Mouse (Mus musculus) forebrain, embryonic 12.5 days (tissue): Measurements from ENCODE around the gene Nfe2l3. TPM values are rescaled to one million over a fixed set of nuclear protein-coding genes. Genes with fewer than 3 reads are reported as not detected.
"Not testable (repeated sequence)": the region's sequence is repeated elsewhere in the genome, so short reads cannot be mapped to it uniquely, and the experiment has no call there.

Experiments
- ATAC-seq: fragments of 200-750 bp; cut with Nextera tagmentation; 2 replicates; pipeline ENCODE4 v1.8.0; 2017; ENCODE audit warnings: moderate TSS enrichment; ENCODE audit not compliant: low FRiP score
- H3K27ac ChIP-seq: fragments of 300-500 bp; sonication (generic); 2 replicates; pipeline ENCODE4 v1.5.1; 2016; ENCODE audit warnings: mild to moderate bottlenecking
- H3K27me3 ChIP-seq: fragments of 300-500 bp; sonication (generic); 2 replicates; pipeline ENCODE4 v1.6.1; 2016; ENCODE audit warnings: mild to moderate bottlenecking
- H3K36me3 ChIP-seq: fragments of 300-500 bp; sonication (generic); replicated peaks from 2 replicates; pipeline ENCODE4 v1.6.1; 2016; ENCODE audit warnings: mild to moderate bottlenecking
- H3K4me1 ChIP-seq: fragments of 300-500 bp; sonication (generic); 2 replicates; pipeline ENCODE4 v1.6.1; 2016
- H3K4me2 ChIP-seq: fragments of 300-500 bp; sonication (generic); 2 replicates; pipeline ENCODE4 v1.6.1; 2016; ENCODE audit warnings: mild to moderate bottlenecking, moderate library complexity
- H3K4me3 ChIP-seq: fragments of 300-500 bp; sonication (generic); replicated peaks from 2 replicates; pipeline ENCODE4 v1.5.1; 2016; ENCODE audit warnings: mild to moderate bottlenecking
- H3K9ac ChIP-seq: fragments of 300-500 bp; sonication (generic); 2 replicates; pipeline ENCODE4 v1.6.1; 2016; ENCODE audit warnings: mild to moderate bottlenecking
- H3K9me3 ChIP-seq: fragments of 300-500 bp; sonication (generic); 2 replicates; pipeline ENCODE4 v1.6.1; 2016
- WGBS: fragments of 180-500 bp; shearing (Covaris S2); methylation state at CpG from one replicate; pipeline ENCODE4 v1.1.7; 2016; 5-methylcytosine and 5-hydroxymethylcytosine counted together
- polyA plus RNA-seq: library from polyadenylated mRNA; unstranded; fragments of >200 nt; fragmentation: Nextera tagmentation; extraction: Ambion mirVana; gene quantifications from 2 replicates; pipeline ENCODE4 v1.2.1, GENCODE M21; 2016

The Nfe2l3 gene
- polyA plus RNA-seq, 1 experiment from 2014 or later = 2.3 TPM

DNA sequence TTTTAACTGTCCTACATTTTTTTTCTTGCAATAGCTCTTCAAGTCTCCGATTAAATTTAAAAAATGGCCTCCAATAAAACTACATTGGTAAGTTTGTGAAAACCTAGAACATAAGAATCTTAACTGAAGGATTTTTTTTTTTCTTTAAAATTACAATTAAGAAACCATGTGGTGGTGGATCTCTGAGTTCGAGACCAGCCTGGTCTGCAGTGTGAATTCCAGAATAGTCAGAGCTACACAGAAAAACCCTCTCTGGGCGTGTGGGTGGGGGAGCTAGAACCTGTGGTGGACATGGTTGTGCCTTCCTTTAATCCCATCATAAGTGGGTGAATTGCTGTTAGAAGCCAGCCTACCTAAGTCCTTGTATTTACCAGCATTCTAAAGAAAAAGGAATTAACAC, 39.3 kb downstream of the Nfe2l3 start:
- Histone ChIP-seq H3K9ac (peak overlapping the region; percentile 100), H3K4me3 (peak overlapping the region; percentile 91), H3K36me3 (peaks cover 46% of the 10 kb centered on the region), H3K9me3 (no peaks in the 10 kb centered on the region), H3K4me2 (peak overlapping the region; percentile 73), H3K4me1 (peaks cover 33% of the 10 kb centered on the region), H3K27me3 (no peaks in the 10 kb centered on the region), H3K27ac (peak overlapping the region; percentile 48; the same call in 1 of the 2 replicates)
- 23% methylated on average over 3 of the region's 3 CpGs for WGBS
- no peak for ATAC-seq

DNA sequence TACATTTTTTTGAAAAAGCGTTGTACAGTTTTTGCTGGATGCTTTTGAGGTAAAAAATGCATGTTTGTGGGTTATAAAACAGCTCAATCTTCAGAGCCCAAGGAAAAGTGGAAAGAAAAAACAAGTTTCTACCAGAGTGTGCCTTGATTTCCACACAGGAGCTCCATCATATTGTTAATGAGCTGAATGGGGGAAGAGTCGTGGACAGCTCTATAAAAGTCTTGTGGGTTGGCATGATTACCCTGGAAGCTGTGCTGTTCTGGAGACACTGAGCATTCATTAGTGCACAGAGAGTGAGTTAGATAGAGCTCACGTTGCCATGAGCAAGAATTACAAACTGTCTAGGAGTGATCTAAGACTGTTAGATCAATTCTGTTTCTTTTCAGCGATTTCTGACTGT, 39.7 kb downstream of the Nfe2l3 start:
- Histone ChIP-seq H3K9ac (peak overlapping the region; percentile 100), H3K4me1 (peaks cover 29% of the 10 kb centered on the region), H3K27me3 (no peaks in the 10 kb centered on the region), H3K4me2 (peak overlapping the region; percentile 73), H3K4me3 (peak overlapping the region; percentile 91), H3K36me3 (peaks cover 46% of the 10 kb centered on the region), H3K9me3 (no peaks in the 10 kb centered on the region), H3K27ac (peak overlapping the region; percentile 47; the same call in 1 of the 2 replicates)
- WGBS = 48% methylated on average over 4 of the region's 4 CpGs
- ATAC-seq = no peak

DNA sequence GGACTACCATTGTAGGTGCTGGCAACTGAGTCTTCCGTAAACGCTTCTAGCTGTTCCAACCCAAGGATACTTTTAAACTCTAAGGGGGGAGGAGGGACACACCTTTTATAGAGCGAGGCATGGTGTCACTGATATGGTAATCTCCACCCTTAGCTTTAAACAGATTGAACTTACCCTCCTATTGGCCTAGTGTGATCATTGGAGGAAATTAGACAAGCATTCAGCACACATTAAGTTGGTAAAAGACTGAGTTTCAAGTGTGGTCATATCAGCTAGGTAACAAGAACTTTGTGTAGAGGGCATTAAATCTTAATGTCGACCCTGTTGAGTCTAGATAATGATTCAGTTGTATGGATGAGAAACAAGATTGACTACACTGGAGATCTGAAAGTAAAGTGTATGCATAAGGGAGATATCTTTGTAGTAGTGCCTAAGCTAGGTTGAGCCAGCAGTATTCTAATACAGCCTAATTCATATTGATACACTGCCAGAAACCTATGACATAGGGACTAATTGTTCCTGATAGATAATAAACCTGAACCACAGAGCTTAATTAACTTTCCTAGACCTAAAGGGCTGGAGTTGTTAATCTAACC, 46.8 kb downstream of the Nfe2l3 start:
- H3K4me1 ChIP-seq = 0 out of 2 replicates have a peak, but pooled peaks cover 5% of the 10 kb centered on the region
- no peaks in the 10 kb centered on the region for H3K27me3 ChIP-seq
- no peak overlapping the region for H3K27ac ChIP-seq
- ATAC-seq = no peak
- 96% methylated on average over 4 of the region's 4 CpGs for WGBS
- no peak overlapping the region for H3K9ac ChIP-seq
- no peak overlapping the region for H3K4me3 ChIP-seq
- peaks cover 77% of the 10 kb centered on the region for H3K36me3 ChIP-seq
- H3K4me2 ChIP-seq = no peak overlapping the region
- H3K9me3 ChIP-seq = no peaks in the 10 kb centered on the region

DNA sequence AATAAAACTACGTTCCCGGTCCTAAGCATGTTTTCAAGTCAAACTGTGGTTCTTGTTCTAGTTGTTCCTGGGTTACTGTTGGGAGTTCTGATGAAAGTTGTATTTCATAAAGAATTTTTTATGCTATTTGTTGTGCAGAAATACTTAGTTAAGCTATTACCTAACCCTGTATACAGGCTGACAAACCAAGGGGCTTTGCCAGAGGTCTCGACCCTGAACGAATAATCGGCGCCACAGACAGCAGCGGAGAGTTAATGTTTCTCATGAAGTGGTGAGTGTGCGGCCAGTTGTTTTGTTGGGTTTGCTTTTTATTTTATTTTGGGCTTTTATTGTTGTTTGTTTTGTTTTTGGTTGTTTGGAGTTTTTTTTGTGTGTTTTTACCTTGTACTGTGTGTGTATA, 49.1 kb downstream of the Nfe2l3 start:
- no peaks in the 10 kb centered on the region for H3K4me1 ChIP-seq
- 94% methylated on average over 8 of the region's 8 CpGs for WGBS
- ATAC-seq = no peak
- H3K4me3 ChIP-seq = no peak overlapping the region
- no peak overlapping the region for H3K9ac ChIP-seq
- no peak overlapping the region for H3K4me2 ChIP-seq
- H3K27me3 ChIP-seq = no peaks in the 10 kb centered on the region
- no peaks in the 10 kb centered on the region for H3K9me3 ChIP-seq
- no peak overlapping the region for H3K27ac ChIP-seq
- H3K36me3 ChIP-seq = peaks cover 60% of the 10 kb centered on the region

DNA sequence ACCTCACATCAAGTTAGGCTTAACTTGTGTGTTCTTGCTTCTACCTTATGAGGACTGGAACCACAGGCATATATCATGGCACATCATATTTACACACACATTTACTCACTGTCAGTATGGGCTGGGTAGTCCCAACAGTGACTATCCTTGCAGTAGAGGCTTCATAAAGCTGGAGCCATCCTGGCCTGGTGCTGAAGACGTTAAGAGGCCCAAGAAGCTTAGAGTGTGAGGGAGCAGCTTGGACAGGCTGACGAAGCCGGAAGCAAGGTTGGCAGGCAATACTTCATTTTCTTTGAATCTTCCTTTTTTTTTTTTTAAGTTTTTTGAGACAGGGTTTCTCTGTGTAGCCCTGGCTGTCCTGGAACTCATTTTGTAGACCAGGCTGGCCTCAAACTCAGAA, 51.4 kb downstream of the Nfe2l3 start:
- WGBS = 94% methylated on average over 3 of the region's 3 CpGs
- H3K9ac ChIP-seq = no peak overlapping the region
- no peaks in the 10 kb centered on the region for H3K4me1 ChIP-seq
- ATAC-seq = no peak
- H3K4me3 ChIP-seq = no peak overlapping the region
- no peaks in the 10 kb centered on the region for H3K27me3 ChIP-seq
- H3K36me3 ChIP-seq = peaks cover 44% of the 10 kb centered on the region
- no peak overlapping the region for H3K27ac ChIP-seq
- peaks cover 6% of the 10 kb centered on the region; the same call in 1 of the 2 replicates for H3K9me3 ChIP-seq
- no peak overlapping the region for H3K4me2 ChIP-seq

DNA sequence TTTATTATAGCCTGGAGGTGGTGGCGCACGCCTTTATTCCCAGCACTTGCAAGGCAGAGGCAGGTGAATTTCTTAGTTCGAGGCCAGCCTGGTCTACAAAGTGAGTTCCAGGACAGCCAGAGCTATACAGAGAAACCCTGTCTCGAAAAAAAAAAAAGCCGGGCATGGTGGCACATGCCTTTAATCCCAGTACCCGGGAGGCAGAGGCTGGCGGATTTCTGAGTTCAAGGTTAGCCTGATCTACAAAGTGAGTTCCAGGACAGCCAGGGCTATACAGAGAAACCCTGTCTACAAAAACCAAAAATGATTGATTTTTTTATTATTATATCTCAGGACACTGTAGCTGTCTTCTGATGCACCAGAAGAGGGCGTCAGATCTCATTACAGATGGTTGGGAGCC, 52.1 kb downstream of the Nfe2l3 start:
- not testable (repeated sequence) for H3K4me2 ChIP-seq, H3K27me3 ChIP-seq, H3K9me3 ChIP-seq, H3K27ac ChIP-seq, H3K4me3 ChIP-seq, H3K9ac ChIP-seq, ATAC-seq, H3K4me1 ChIP-seq
- WGBS = 89% methylated on average over 8 of the region's 8 CpGs
- peaks cover 37% of the 10 kb centered on the region for H3K36me3 ChIP-seq

DNA sequence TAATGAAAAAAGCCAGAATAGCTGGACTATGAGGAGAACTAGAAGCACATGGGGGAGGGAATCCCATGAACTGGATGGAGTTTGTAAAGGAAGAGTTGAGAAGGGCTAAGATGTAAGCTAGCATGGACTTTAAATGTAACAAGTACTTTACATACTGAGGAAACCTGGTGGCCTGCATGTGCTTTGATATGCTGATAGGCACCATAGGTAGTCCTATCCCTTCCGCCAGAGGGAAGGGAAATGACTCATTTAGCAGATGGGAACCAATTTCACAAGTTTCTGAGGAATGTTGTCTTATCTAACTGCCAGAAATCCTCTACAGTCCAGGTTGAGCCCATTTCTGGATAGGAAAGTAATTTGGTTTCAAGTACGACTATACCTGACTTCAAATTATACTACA, 53.2 kb downstream of the Nfe2l3 start:
- no peak overlapping the region for H3K9ac ChIP-seq
- no peak overlapping the region for H3K4me2 ChIP-seq
- 73% methylated on average over 2 of the region's 2 CpGs for WGBS
- H3K36me3 ChIP-seq = peaks cover 26% of the 10 kb centered on the region
- H3K27me3 ChIP-seq = no peaks in the 10 kb centered on the region
- H3K27ac ChIP-seq = 0 out of 2 replicates have a peak overlapping the region, but pooled peaks have one; percentile 3
- H3K4me3 ChIP-seq = no peak overlapping the region
- no peaks in the 10 kb centered on the region for H3K4me1 ChIP-seq
- H3K9me3 ChIP-seq = peaks cover 6% of the 10 kb centered on the region; the same call in 1 of the 2 replicates
- ATAC-seq = no peak

DNA sequence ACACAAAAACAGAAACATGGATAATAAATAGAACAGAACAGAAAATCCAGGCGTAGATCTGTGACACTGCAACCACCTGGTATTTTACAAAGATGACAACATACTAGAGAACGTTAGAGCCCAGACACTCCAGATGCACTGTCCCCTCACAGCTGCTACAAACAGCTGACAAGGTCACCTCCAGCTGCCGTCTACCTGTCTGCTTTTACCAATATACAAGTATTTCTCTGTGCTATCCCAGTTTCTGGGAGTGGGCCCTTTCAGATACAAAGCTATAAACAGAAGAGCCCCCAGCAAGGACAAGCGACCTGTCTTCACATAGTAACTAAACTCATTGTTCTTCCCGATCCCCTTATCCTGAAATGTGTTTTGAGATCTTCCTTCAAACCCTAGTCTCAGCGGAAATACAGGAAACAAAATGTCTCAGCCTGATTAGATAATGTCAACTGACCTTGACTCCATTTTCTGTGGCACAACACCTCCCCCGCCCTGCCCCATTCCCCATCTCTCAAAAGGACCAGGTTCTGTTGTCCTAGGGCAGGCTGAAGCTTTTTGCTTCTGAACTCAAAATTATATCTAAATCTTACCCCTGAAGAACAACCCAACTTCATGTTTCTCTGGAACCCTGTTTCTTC, 53.7 kb downstream of the Nfe2l3 start:
- ATAC-seq = no peak
- Histone ChIP-seq H3K4me2 (no peak overlapping the region), H3K4me3 (no peak overlapping the region), H3K36me3 (peaks cover 21% of the 10 kb centered on the region), H3K27me3 (no peaks in the 10 kb centered on the region), H3K4me1 (no peaks in the 10 kb centered on the region), H3K9ac (no peak overlapping the region), H3K9me3 (peaks cover 6% of the 10 kb centered on the region; the same call in 1 of the 2 replicates), H3K27ac (no peak overlapping the region)
- WGBS = 77% methylated on average over 7 of the region's 7 CpGs

DNA sequence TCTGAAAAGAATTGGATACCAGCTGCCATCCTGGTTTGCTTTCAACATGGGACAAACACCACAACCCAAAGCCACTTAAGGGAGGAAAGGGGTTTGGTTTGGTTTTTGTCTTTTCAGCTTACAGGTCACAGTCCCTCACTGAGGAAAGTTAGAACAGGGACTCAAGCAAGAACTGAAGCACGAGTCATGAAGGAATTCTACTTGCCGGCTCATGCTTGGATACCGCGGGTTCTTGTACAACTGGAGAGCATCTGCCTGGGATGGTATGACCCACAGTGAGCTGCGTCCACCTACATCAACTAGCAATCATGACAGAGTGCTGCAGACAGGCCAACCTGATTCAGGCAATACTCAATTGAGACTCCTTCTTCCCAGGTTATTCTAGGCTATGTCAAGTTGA, 54.3 kb downstream of the Nfe2l3 start:
- Histone ChIP-seq H3K4me1 (no peaks in the 10 kb centered on the region), H3K36me3 (peaks cover 15% of the 10 kb centered on the region), H3K4me2 (no peak overlapping the region), H3K9ac (no peak overlapping the region), H3K27ac (no peak overlapping the region), H3K9me3 (peaks cover 6% of the 10 kb centered on the region; the same call in 1 of the 2 replicates), H3K4me3 (no peak overlapping the region), H3K27me3 (no peaks in the 10 kb centered on the region)
- 98% methylated on average over 5 of the region's 5 CpGs for WGBS
- no peak for ATAC-seq

DNA sequence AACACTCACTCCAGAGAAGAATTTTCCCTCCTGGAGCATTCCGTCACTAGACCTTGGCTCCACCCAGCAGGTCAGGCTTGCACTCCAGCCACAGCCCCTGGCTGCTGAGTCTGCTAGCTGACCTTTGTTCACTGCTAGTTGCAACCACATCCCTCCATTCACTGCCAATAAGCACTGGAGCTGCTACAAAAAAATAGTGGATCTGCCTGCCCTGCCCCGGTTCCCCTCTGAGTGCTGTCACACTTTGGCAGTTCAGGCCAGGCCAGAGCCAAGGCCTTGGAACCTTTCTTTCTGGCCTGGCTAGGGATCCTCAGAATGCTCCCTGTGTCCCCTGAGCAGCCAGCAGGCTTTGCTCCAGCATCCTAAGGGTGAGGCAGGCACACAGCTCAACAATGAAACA, 57.3 kb downstream of the Nfe2l3 start:
- H3K4me2 ChIP-seq = no peak overlapping the region
- H3K4me1 ChIP-seq = no peaks in the 10 kb centered on the region
- no peaks in the 10 kb centered on the region for H3K36me3 ChIP-seq
- H3K4me3 ChIP-seq = no peak overlapping the region
- H3K27ac ChIP-seq = no peak overlapping the region
- WGBS = 67% methylated on average over 2 of the region's 2 CpGs
- no peak for ATAC-seq
- no peak overlapping the region for H3K9ac ChIP-seq
- no peaks in the 10 kb centered on the region for H3K27me3 ChIP-seq
- H3K9me3 ChIP-seq = peaks cover 6% of the 10 kb centered on the region; the same call in 1 of the 2 replicates

DNA sequence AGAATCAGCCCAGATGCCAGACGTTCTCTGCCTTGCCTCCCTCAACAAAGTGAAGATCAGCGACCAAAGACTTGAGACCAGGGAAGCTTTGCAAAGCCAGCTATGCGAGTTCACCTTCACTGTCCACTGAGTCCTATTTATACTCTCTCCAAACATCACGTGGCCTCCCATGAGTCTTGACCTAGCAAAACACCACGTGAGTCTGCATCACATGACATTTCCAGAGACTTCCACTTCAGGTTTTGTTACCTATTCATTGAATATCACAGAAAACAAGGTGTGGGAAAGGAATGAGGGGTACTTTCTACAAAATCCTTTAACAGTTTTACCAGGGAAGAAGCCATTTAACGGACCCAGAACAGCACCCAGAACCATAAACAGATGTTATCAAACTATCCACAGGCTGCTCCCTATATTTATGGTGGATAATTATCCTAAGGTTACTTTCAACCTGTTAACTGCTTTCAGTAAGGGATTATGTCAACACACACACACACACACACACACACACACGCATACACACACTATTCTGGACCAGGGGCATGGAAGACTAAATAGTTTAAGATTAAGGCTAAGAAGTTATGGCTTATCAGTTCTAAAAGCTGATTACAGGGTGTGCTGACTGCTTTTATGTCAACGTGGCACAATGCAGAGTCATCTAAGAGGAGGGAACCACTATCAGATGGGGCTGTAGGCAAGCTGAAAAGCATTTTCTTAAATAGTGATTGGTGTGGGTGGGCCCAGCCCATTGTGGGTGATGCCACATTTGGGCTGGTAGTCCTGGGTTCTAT, 65.0 kb downstream of the Nfe2l3 start:
- Histone ChIP-seq H3K9ac (no peak overlapping the region), H3K9me3 (no peaks in the 10 kb centered on the region), H3K27me3 (no peaks in the 10 kb centered on the region), H3K27ac (no peak overlapping the region), H3K4me2 (no peak overlapping the region), H3K36me3 (no peaks in the 10 kb centered on the region), H3K4me3 (no peak overlapping the region), H3K4me1 (no peaks in the 10 kb centered on the region)
- WGBS = 81% methylated on average over 8 of the region's 8 CpGs
- no peak for ATAC-seq

DNA sequence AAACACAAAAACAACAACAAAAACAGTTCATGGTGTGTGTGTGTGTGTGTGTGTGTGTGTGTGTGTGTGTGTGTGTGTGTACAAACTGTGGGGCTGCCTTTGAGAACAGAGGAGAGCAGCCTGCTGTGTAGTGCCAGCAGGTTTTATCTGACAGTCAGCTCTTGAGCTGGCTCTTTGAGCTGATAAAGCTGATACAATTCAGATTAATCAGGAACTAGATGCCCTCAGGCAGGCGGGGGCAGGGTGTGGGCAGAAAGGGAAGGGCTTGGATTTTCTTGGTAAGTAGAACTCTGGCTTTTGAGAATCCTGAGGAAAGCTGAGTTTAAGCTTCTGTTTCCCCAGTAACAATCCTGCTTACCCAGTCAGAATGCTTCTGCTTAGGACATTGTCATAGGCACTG, 73.2 kb downstream of the Nfe2l3 start:
- Histone ChIP-seq H3K27me3 (no peaks in the 10 kb centered on the region), H3K4me3 (no peak overlapping the region), H3K27ac (no peak overlapping the region), H3K36me3 (no peaks in the 10 kb centered on the region), H3K4me2 (no peak overlapping the region), H3K4me1 (0 out of 2 replicates have a peak, but pooled peaks cover 5% of the 10 kb centered on the region), H3K9ac (no peak overlapping the region), H3K9me3 (no peaks in the 10 kb centered on the region)
- ATAC-seq = no peak
- 50% methylated on average over 1 of the region's 1 CpGs for WGBS
